In genomic region chr1:36634940-36635339, GRCm38 (mm10) we compare ENCODE assay signal across 9 mouse cellular contexts. TPM values are rescaled to one million over a fixed set of nuclear protein-coding genes. Genes with fewer than 3 reads are reported as not detected.
A peak's percentile ranks its signal among the peaks of the same experiment; 100 is the strongest.
DNase-seq lines count a peak whose midpoint lies in the region; ATAC-seq lines count a peak whose summit lies in the region.
"Had no signal": no experiment of that assay in that cellular context is flagged by ENCODE, and none has a peak within 500 bp of the region (broad histone marks: within the 10 kb centered on the region; RNA-seq: fewer than 3 reads in every experiment).

No protein-coding gene starts in this region.

- H3K9ac ChIP-seq in hindbrain, embryonic 14.5 days = no peak overlapping the region
- H3K9ac ChIP-seq: heart, embryonic 15.5 days had no signal

- peak; percentile 32 for DNase-seq in Muller cell, postnatal 12 days (ENCODE audit: inconsistent ontology term)
- peak; percentile 64 for DNase-seq in cerebellum, adult 9-10 months
- peak; percentile 56 to 63 for DNase-seq in frontal cortex, postnatal 36 days (ENCODE audit: low spot score in 2 of 2)
- DNase-seq in hindbrain, embryonic 14.5 days (ENCODE audit: low spot score) = peak; percentile 64
- peak; percentile 57 for DNase-seq in layer of hippocampus, postnatal 36 days
- peak; percentile 67 to 75 for DNase-seq in right cerebral cortex, postnatal 10 days (ENCODE audit: low spot score in 2 of 2)
- peak; percentile 67 to 73 for DNase-seq in urinary bladder, postnatal 36 days (ENCODE audit: low spot score in 2 of 2)

- WGBS in hindbrain, embryonic 14.5 days = 21% methylated on average over 5 of the region's 5 CpGs

- H3K27ac ChIP-seq in hindbrain, embryonic 14.5 days = no peak overlapping the region

- ATAC-seq in hindbrain, embryonic 14.5 days (ENCODE audit: low FRiP score) = peak; percentile 69
- ATAC-seq in megakaryocyte, adult 5-6 weeks (ENCODE audit: poor library complexity, severe bottlenecking) = peak; percentile 64

- H3K4me3 ChIP-seq in hindbrain, embryonic 14.5 days (replicated peaks; ENCODE audit: low read length) = no peak overlapping the region
- H3K4me3 ChIP-seq: heart, embryonic 15.5 days had no signal

- 0 out of 2 replicates have a peak, but pooled peaks cover 5% of the 10 kb centered on the region for H3K4me1 ChIP-seq in hindbrain, embryonic 14.5 days (replicated peaks; ENCODE audit: control insufficient read depth, insufficient read depth, low read length)

- H3K9me3 ChIP-seq in hindbrain, embryonic 14.5 days (ENCODE audit: control insufficient read depth, low read length) = no peaks in the 10 kb centered on the region
- H3K9me3 ChIP-seq: heart, embryonic 15.5 days had no signal

- H3K27me3 ChIP-seq in hindbrain, embryonic 14.5 days (ENCODE audit: control insufficient read depth, insufficient read depth, low read length) = no peaks in the 10 kb centered on the region
- H3K27me3 ChIP-seq: heart, embryonic 15.5 days had no signal

- H3K36me3 ChIP-seq in hindbrain, embryonic 14.5 days (replicated peaks; ENCODE audit: control insufficient read depth, insufficient read depth) = no peaks in the 10 kb centered on the region
- H3K36me3 ChIP-seq: heart, embryonic 15.5 days had no signal

- no peak overlapping the region for H3K4me2 ChIP-seq in hindbrain, embryonic 14.5 days (replicated peaks)
- H3K4me2 ChIP-seq: heart, embryonic 15.5 days had no signal

RNA-seq across cellular contexts. Expression of gene Fam178b, which starts 48.0 kb away (rescaled TPM):
- polyA plus RNA-seq in hindbrain, embryonic 14.5 days (2014; fragmentation: Nextera tagmentation; extraction: Ambion mirVana) = not detected in 2 replicates
- not detected for total RNA-seq in layer of hippocampus, postnatal 36 days (2021)
- 0.62 TPM in 1 of 2 replicates, not detected in the other for total RNA-seq in megakaryocyte, adult 5-6 weeks (2015)
- not detected in 2 replicates for total RNA-seq in megakaryocyte, adult 5-6 weeks (2017)

RNA-seq across cellular contexts. Expression of gene Cox5b, which starts 56.3 kb away (rescaled TPM):
- polyA plus RNA-seq in hindbrain, embryonic 14.5 days (2014; fragmentation: Nextera tagmentation; extraction: Ambion mirVana) = 772 and 811 TPM in 2 replicates
- total RNA-seq in layer of hippocampus, postnatal 36 days (2021) = 100 to 1,000 TPM; 648 to 684 TPM
- 370 and 491 TPM in 2 replicates for total RNA-seq in megakaryocyte, adult 5-6 weeks (2015)
- 820 and 835 TPM in 2 replicates for total RNA-seq in megakaryocyte, adult 5-6 weeks (2017)
